Mouse (Mus musculus) hindbrain, embryonic 15.5 days (tissue): ENCODE data around the gene Fbxl4. TPM values are rescaled to one million over a fixed set of nuclear protein-coding genes. Genes with fewer than 3 reads are reported as not detected.

Experiments used
- ATAC-seq: fragments of 200-750 bp; cut with Nextera tagmentation; 2 replicates; pipeline ENCODE4 v1.8.0; 2017; ENCODE audit warnings: low read depth, moderate number of reproducible peaks, moderate TSS enrichment; ENCODE audit not compliant: low FRiP score
- H3K27ac ChIP-seq: fragments of 300-500 bp; sonication (generic); replicated peaks from 2 replicates; pipeline ENCODE4 v1.5.1; 2015; ENCODE audit warnings: mild to moderate bottlenecking, inconsistent platforms
- H3K27me3 ChIP-seq: fragments of 300-500 bp; sonication (generic); 2 replicates; pipeline ENCODE4 v1.6.1; 2015; ENCODE audit warnings: control low read depth, inconsistent platforms
- H3K36me3 ChIP-seq: fragments of 300-500 bp; sonication (generic); 2 replicates; pipeline ENCODE4 v1.6.1; 2015; ENCODE audit warnings: control low read depth, inconsistent platforms
- H3K4me1 ChIP-seq: fragments of 300-500 bp; sonication (generic); replicated peaks from 2 replicates; pipeline ENCODE4 v1.6.1; 2015; ENCODE audit warnings: control low read depth, inconsistent platforms
- H3K4me2 ChIP-seq: fragments of 300-500 bp; sonication (generic); 2 replicates; pipeline ENCODE4 v1.6.1; 2015; ENCODE audit warnings: moderate library complexity, mild to moderate bottlenecking, inconsistent platforms
- H3K4me3 ChIP-seq: fragments of 300-500 bp; sonication (generic); 2 replicates; pipeline ENCODE4 v1.5.1; 2015; ENCODE audit warnings: mild to moderate bottlenecking, inconsistent platforms
- H3K9ac ChIP-seq: fragments of 300-500 bp; sonication (generic); 2 replicates; pipeline ENCODE4 v1.6.1; 2015; ENCODE audit warnings: inconsistent platforms
- H3K9me3 ChIP-seq: fragments of 300-500 bp; sonication (generic); 2 replicates; pipeline ENCODE4 v1.6.1; 2016; ENCODE audit warnings: control low read depth, inconsistent platforms
- WGBS: fragments of 180-500 bp; shearing (Covaris S2); methylation state at CpG from one replicate; pipeline ENCODE4 v1.1.7; 2015; 5-methylcytosine and 5-hydroxymethylcytosine counted together
- polyA plus RNA-seq: library from polyadenylated mRNA; unstranded; fragments of >200 nt; fragmentation: Nextera tagmentation; extraction: Ambion mirVana; gene quantifications from 2 replicates; pipeline ENCODE4 v1.2.1, GENCODE M21; 2015

The Fbxl4 gene
- polyA plus RNA-seq, 1 experiment from 2014 or later = 16.4 TPM

DNA sequence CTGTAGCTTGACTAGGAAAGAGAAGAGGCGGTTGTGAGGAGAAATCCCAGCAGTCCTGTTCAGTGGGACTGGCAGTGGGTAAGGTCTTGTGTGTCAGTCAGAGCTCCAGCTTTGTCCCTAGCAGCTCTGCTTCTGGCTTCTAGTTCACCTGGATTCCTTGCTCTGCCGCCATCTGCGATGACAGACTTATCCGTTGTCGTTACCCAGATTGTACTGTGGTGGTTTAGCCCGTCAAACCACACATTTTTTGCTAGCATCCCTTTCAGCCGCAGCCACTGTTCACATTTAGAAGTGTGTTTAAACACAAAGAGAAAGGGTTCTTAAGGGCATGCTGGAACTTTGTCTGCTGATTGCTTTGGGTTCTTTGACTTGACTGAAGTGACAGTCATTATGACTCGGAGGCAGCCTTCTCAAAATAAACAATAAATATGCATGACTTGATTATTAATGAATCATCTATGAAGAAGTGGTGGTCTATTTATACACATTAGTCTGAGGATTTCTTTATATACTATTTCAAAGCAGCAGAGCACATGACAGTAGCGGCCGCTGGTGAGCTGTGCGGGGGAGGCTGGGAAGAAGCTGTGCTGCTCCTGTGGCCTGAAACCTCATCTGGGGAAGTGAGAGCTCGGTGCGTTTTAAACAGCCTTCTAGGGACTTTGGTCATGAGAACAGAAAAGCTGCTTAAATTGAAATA lies 35.6 kb downstream of the Fbxl4 start:
- peak overlapping the region; percentile 11; the same call in 1 of the 2 replicates for H3K4me2 ChIP-seq
- H3K27ac ChIP-seq = no peak overlapping the region
- H3K9me3 ChIP-seq = no peaks in the 10 kb centered on the region
- 56% methylated on average over 13 of the region's 13 CpGs for WGBS
- H3K36me3 ChIP-seq = no peaks in the 10 kb centered on the region
- no peaks in the 10 kb centered on the region for H3K27me3 ChIP-seq
- no peak overlapping the region for H3K4me3 ChIP-seq
- H3K9ac ChIP-seq = no peak overlapping the region
- 0 out of 2 replicates have a peak, but pooled peaks have one; percentile 27 for ATAC-seq
- peaks cover 7% of the 10 kb centered on the region; the same call in 1 of the 2 replicates for H3K4me1 ChIP-seq

GRCm38 (mm10) chr4:22395404-22395803 lies 38.1 kb downstream of the Fbxl4 start:
- H3K4me1 ChIP-seq = peaks cover 7% of the 10 kb centered on the region; the same call in 1 of the 2 replicates
- no peak overlapping the region for H3K27ac ChIP-seq
- no peak overlapping the region for H3K9ac ChIP-seq
- no peak overlapping the region for H3K4me2 ChIP-seq
- H3K36me3 ChIP-seq = peaks cover 6% of the 10 kb centered on the region
- no peak for ATAC-seq
- no peaks in the 10 kb centered on the region for H3K27me3 ChIP-seq
- H3K4me3 ChIP-seq = no peak overlapping the region
- no peaks in the 10 kb centered on the region; the same call in 1 of the 2 replicates for H3K9me3 ChIP-seq
- WGBS = 83% methylated on average over 2 of the region's 2 CpGs

GRCm38 (mm10) chr4:22396484-22397000 lies 39.2 kb downstream of the Fbxl4 start:
- Histone ChIP-seq H3K27ac (no peak overlapping the region), H3K9ac (no peak overlapping the region), H3K27me3 (no peaks in the 10 kb centered on the region), H3K4me1 (peaks cover 7% of the 10 kb centered on the region; the same call in 1 of the 2 replicates), H3K9me3 (no peaks in the 10 kb centered on the region; the same call in 1 of the 2 replicates), H3K4me2 (no peak overlapping the region), H3K36me3 (peaks cover 6% of the 10 kb centered on the region), H3K4me3 (no peak overlapping the region)
- 97% methylated on average over 1 of the region's 1 CpGs for WGBS
- 0 out of 2 replicates have a peak, but pooled peaks have one; percentile 11 for ATAC-seq

DNA sequence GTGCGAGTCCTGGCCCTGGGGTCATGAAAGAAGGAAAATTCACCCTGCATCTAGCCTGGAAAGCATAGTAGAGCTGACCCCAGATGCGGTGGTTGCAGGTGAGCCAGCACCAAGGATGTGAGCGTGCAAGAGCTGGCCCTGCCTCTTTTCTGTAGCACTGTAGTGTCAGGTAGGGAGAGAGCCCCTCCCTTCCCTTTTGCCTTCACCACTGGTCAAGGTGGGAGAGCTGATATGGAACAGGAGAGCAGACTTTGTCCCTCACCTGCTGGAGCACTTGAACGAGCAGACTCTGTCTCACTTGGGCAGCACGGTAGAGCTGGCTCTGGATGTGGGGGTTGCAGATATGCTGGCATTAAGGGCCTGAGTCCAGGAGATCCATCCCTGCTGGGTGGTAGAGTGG lies 39.7 kb downstream of the Fbxl4 start:
- no peaks in the 10 kb centered on the region; the same call in 1 of the 2 replicates for H3K9me3 ChIP-seq
- no peak overlapping the region for H3K4me3 ChIP-seq
- peaks cover 7% of the 10 kb centered on the region; the same call in 1 of the 2 replicates for H3K4me1 ChIP-seq
- WGBS = 94% methylated on average over 5 of the region's 5 CpGs
- no peak overlapping the region for H3K4me2 ChIP-seq
- 0 out of 2 replicates have a peak, but pooled peaks have one; percentile 51 for ATAC-seq
- peaks cover 6% of the 10 kb centered on the region for H3K36me3 ChIP-seq
- no peak overlapping the region for H3K27ac ChIP-seq
- no peak overlapping the region for H3K9ac ChIP-seq
- no peaks in the 10 kb centered on the region for H3K27me3 ChIP-seq

- H3K27me3 ChIP-seq = no peaks in the 10 kb centered on the region
- no peaks in the 10 kb centered on the region; the same call in 1 of the 2 replicates for H3K9me3 ChIP-seq
- H3K9ac ChIP-seq = no peak overlapping the region
- H3K36me3 ChIP-seq = peaks cover 8% of the 10 kb centered on the region
- WGBS = 91% methylated on average over 3 of the region's 3 CpGs
- no peaks in the 10 kb centered on the region for H3K4me1 ChIP-seq
- no peak for ATAC-seq
- no peak overlapping the region for H3K27ac ChIP-seq
- no peak overlapping the region for H3K4me3 ChIP-seq
- H3K4me2 ChIP-seq = no peak overlapping the region
Observed at GRCm38 (mm10) chr4:22402032-22402431, 44.7 kb downstream of the Fbxl4 start.

- ATAC-seq = no peak
- Histone ChIP-seq H3K4me3 (no peak overlapping the region), H3K27me3 (no peaks in the 10 kb centered on the region), H3K4me2 (no peak overlapping the region), H3K4me1 (no peaks in the 10 kb centered on the region), H3K36me3 (peaks cover 8% of the 10 kb centered on the region), H3K9ac (no peak overlapping the region), H3K27ac (no peak overlapping the region), H3K9me3 (no peaks in the 10 kb centered on the region; the same call in 1 of the 2 replicates)
- WGBS = 94% methylated on average over 10 of the region's 10 CpGs
Observed at GRCm38 (mm10) chr4:22402930-22403329, 45.6 kb downstream of the Fbxl4 start.

DNA sequence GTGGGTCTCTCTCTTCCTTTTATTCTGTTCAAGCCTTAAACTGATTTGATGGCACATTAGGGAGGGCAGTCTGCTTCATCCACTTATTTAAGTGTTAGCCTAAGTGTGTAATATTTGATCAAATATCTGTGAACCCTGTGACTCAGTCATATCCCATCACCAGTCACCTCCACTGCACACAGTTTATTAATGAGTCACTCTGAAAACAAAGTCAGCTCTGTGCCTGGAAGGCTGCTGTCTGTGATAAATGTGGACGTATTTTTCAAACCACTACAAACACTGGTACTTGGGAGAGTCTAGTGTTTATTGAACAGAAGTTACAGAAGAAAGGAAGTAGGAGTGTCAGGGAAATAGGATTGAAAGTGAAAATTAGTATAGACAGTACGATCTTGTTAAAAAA lies 63.3 kb downstream of the Fbxl4 start:
- Histone ChIP-seq H3K27ac (no peak overlapping the region), H3K4me2 (no peak overlapping the region), H3K27me3 (no peaks in the 10 kb centered on the region), H3K4me1 (no peaks in the 10 kb centered on the region), H3K9ac (no peak overlapping the region), H3K4me3 (no peak overlapping the region), H3K36me3 (no peaks in the 10 kb centered on the region), H3K9me3 (no peaks in the 10 kb centered on the region)
- WGBS = 66% methylated on average over 2 of the region's 2 CpGs
- no peak for ATAC-seq

GRCm38 (mm10) chr4:22422400-22422799 lies 65.1 kb downstream of the Fbxl4 start:
- Histone ChIP-seq H3K4me3 (no peak overlapping the region), H3K4me1 (no peaks in the 10 kb centered on the region), H3K9ac (no peak overlapping the region), H3K9me3 (no peaks in the 10 kb centered on the region), H3K36me3 (peaks cover 3% of the 10 kb centered on the region; the same call in 1 of the 2 replicates), H3K27me3 (no peaks in the 10 kb centered on the region), H3K27ac (no peak overlapping the region), H3K4me2 (no peak overlapping the region)
- ATAC-seq = no peak
- 84% methylated on average over 4 of the region's 4 CpGs for WGBS

DNA sequence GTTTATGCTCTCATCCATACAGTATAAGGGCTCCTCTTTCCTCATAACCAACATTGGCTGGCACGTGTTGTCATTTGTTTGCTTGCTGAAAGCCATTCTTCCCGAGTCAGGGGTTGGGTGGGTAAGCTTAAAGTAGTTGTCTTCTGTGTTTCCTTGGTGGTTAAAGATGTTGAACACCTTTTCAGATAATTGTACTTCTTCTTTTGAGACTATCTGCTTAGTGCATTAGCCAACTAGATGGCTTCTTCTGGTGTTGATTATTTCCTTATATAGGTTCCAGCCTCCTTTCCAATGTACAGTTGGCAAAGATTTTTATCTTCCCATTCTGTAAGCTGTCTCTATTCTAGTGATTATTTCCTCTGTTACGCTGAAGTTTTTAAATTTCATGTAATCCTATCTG lies 70.8 kb downstream of the Fbxl4 start:
- no peak overlapping the region for H3K4me2 ChIP-seq

DNA sequence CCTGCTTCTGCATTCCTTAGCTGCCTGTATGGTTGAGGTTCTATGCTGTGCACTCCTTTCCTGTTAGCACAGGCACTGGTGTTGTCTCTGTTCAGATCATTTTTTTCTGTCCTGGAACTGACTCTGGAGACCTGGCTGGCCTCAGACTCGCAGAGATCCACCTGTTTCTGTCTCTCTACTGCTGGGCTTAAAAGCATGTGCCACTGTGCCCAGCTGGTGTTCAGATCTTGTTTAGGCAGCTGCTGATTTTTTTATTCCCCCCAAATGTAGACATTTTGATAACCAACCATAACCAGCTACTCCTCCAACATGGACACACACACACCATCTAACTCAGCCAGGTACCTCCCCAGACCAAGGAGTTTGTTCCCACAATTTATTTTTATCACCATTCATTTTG lies 112.2 kb downstream of the Fbxl4 start:
- Histone ChIP-seq H3K36me3 (no peaks in the 10 kb centered on the region), H3K9ac (no peak overlapping the region), H3K27me3 (no peaks in the 10 kb centered on the region), H3K4me1 (no peaks in the 10 kb centered on the region), H3K27ac (no peak overlapping the region), H3K4me3 (no peak overlapping the region), H3K9me3 (no peaks in the 10 kb centered on the region), H3K4me2 (no peak overlapping the region)
- 79% methylated on average over 1 of the region's 1 CpGs for WGBS
- ATAC-seq = no peak

More for the DNA sequence above, 70.8 kb downstream of the Fbxl4 start:
- H3K36me3 ChIP-seq = peaks cover 3% of the 10 kb centered on the region; the same call in 1 of the 2 replicates
- H3K4me3 ChIP-seq = no peak overlapping the region
- H3K4me1 ChIP-seq = no peaks in the 10 kb centered on the region
- no peaks in the 10 kb centered on the region for H3K9me3 ChIP-seq
- no peak for ATAC-seq
- H3K27me3 ChIP-seq = no peaks in the 10 kb centered on the region
- no peak overlapping the region for H3K27ac ChIP-seq
- 98% methylated on average over 3 of the region's 3 CpGs for WGBS
- no peak overlapping the region for H3K9ac ChIP-seq

DNA sequence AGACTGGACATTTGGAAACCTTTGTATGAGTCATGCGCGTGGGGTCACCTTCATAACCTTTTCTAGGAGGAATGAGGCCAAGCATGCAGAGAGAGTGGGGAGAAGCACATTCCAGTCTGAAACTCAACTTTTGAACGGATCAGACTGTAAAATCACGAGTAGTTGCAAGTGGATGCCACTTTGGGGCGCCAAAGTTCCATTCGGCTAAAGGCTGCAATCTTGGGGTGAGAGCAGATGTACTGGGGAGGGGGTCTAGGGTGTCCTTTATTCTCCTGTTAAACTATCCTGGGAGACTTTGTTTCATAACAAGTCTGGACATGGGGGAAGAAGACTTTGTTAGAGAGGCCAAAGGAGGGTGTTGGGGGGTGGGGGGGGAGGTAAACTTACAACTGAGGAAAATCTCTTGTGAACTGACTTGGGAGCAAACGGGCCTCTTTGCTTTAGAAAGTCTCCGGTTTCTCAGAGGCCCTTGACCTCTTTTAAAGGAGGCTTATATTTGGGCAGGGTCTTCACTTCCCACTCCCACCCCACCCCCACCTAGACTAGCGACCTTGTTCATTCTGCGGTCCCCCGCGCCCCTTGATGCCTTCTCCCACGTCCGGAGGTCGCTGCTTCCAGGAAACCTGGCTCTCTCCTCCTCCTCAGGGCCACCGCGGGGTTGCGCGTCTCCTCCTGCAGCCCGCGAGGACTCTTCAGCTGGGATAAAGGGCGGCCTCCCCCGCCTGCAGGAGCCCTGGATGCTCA lies 119.8 kb downstream of the Fbxl4 start:
- Histone ChIP-seq H3K27me3 (no peaks in the 10 kb centered on the region), H3K27ac (peak overlapping the region; percentile 83), H3K9ac (peak overlapping the region; percentile 49), H3K4me2 (peak overlapping the region; percentile 96), H3K4me3 (peak overlapping the region; percentile 44), H3K9me3 (no peaks in the 10 kb centered on the region), H3K36me3 (no peaks in the 10 kb centered on the region), H3K4me1 (peaks cover 40% of the 10 kb centered on the region)
- under 1% methylated on average over 23 of the region's 23 CpGs for WGBS
- peak; percentile 78 for ATAC-seq

DNA sequence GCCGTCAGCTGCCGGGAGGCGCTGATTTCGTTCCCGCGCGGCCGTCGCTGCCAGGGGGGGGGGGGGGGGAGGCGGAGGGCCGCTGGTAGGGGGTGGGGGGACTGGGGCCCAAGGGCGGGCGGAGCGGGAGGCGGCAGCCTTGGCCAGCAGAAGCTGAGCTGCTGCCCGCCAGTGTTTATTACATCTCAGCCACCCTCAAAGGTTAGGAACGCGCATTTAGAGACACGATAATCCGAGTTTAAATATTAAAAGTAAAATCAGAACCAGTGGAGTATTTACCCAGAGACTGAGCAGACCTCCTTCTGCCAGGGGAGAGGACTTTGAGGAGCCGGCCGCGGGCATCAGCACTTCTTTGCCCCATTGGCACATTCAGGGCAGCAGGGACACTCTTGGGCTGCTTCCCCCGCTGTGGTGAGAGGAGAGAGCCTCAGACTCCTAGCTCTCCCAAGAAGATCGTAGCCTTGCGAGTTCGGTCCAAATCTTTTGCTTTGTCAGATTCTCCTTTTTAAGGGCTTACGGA lies 120.4 kb downstream of the Fbxl4 start:
- ATAC-seq = peak; percentile 40
- H3K9ac ChIP-seq = peak overlapping the region; percentile 49
- no peaks in the 10 kb centered on the region for H3K9me3 ChIP-seq
- H3K4me1 ChIP-seq = peaks cover 41% of the 10 kb centered on the region
- WGBS = 2% methylated on average over 16 of the region's 28 CpGs
- peak overlapping the region; percentile 83 for H3K27ac ChIP-seq
- no peaks in the 10 kb centered on the region for H3K27me3 ChIP-seq
- peak overlapping the region; percentile 96 for H3K4me2 ChIP-seq
- no peaks in the 10 kb centered on the region for H3K36me3 ChIP-seq
- peak overlapping the region; percentile 44 for H3K4me3 ChIP-seq
